Mouse (Mus musculus) left cerebral cortex, adult 18-20 months (tissue): Measurements from ENCODE around the gene Acbd6. TPM values are rescaled to one million over a fixed set of nuclear protein-coding genes. Genes with fewer than 3 reads are reported as not detected.

Source experiments
- DNase-seq, 2 experiments: peaks; one replicate each; pipeline ENCODE4 v3.0.0; 2021 to 2022; ENCODE audit warnings: low spot score in 2 of 2, mixed read lengths in 1 of 2
- total RNA-seq, 2 experiments: library from RNA; stranded (reverse); gene quantifications; 2 replicates each; pipeline ENCODE4 v1.2.3; 2021

Acbd6 gene
- total RNA-seq, 2 experiments from 2014 or later: 106 to 108 TPM

- DNase-seq: no peak
Measured at GRCm38 (mm10) chr1:155646345-155647307, 88.7 kb downstream of the Acbd6 start.

GRCm38 (mm10) chr1:155650121-155650846, 92.4 kb downstream of the Acbd6 start:
- no peak for DNase-seq

- no peak for DNase-seq
Measured at GRCm38 (mm10) chr1:155654961-155655360, 97.0 kb downstream of the Acbd6 start.

- DNase-seq: no peak
Measured at GRCm38 (mm10) chr1:155656321-155656720, 98.4 kb downstream of the Acbd6 start.

GRCm38 (mm10) chr1:155663994-155664393, 106.1 kb downstream of the Acbd6 start:
- no peak for DNase-seq

GRCm38 (mm10) chr1:155675570-155675969, 117.7 kb downstream of the Acbd6 start:
- no peak for DNase-seq

- DNase-seq: no peak
Measured at GRCm38 (mm10) chr1:155681116-155681799, 123.3 kb downstream of the Acbd6 start.

- no peak for DNase-seq
Measured at GRCm38 (mm10) chr1:155686816-155687215, 128.9 kb downstream of the Acbd6 start.

- DNase-seq: no peak
Measured at GRCm38 (mm10) chr1:155689141-155689540, 131.2 kb downstream of the Acbd6 start.

GRCm38 (mm10) chr1:155689558-155689957, 131.6 kb downstream of the Acbd6 start:
- no peak for DNase-seq

GRCm38 (mm10) chr1:155692230-155692629, 134.3 kb downstream of the Acbd6 start:
- DNase-seq: no peak

- no peak for DNase-seq
Measured at GRCm38 (mm10) chr1:155693026-155693425, 135.1 kb downstream of the Acbd6 start.

- DNase-seq: no peak
Measured at GRCm38 (mm10) chr1:155693443-155693842, 135.5 kb downstream of the Acbd6 start.

- DNase-seq: peak; percentile 65 to 68
Measured at GRCm38 (mm10) chr1:155698373-155699159, 140.6 kb downstream of the Acbd6 start.

- no peak for DNase-seq
Measured at GRCm38 (mm10) chr1:155700886-155701285, 143.0 kb downstream of the Acbd6 start.

- no peak for DNase-seq
Measured at GRCm38 (mm10) chr1:155703191-155703680, 145.3 kb downstream of the Acbd6 start.

- no peak for DNase-seq
Measured at GRCm38 (mm10) chr1:155704182-155704581, 146.3 kb downstream of the Acbd6 start.

GRCm38 (mm10) chr1:155713306-155713705, 155.4 kb downstream of the Acbd6 start:
- peak; percentile 35 to 48 for DNase-seq

- peak in 1 of 2 experiments; percentile 34 for DNase-seq
Measured at GRCm38 (mm10) chr1:155715366-155715765, 157.4 kb downstream of the Acbd6 start.

GRCm38 (mm10) chr1:155717301-155717700, 159.4 kb downstream of the Acbd6 start:
- no peak for DNase-seq
